Mouse (Mus musculus) MEL (cell line): Measurements from ENCODE around the gene Tradd. TPM values are rescaled to one million over a fixed set of nuclear protein-coding genes. Genes with fewer than 3 reads are reported as not detected.

Experiments used
- DNase-seq: peaks from one replicate; pipeline ENCODE4 v3.0.0; 2011; ENCODE audit warnings: low read depth, low spot score
- H3K27ac ChIP-seq: 2 replicates; pipeline ENCODE4 v1.5.1; 2012; ENCODE audit warnings: low read depth, mild to moderate bottlenecking, control low read depth, low read length, moderate library complexity; ENCODE audit not compliant: control insufficient read depth
- H3K27me3 ChIP-seq, 2 experiments: fragments of 150-350 bp in 1 of 2; sonication (generic) in 1 of 2; 2 replicates each; pipeline ENCODE4 v1.6.1; 2012; ENCODE audit warnings: low read length in 2 of 2, mild to moderate bottlenecking in 2 of 2, improper control_type of control experiment in 1 of 2, moderate library complexity in 1 of 2; ENCODE audit not compliant: insufficient read depth in 2 of 2, control insufficient read depth in 1 of 2
- H3K36me3 ChIP-seq, 2 experiments: 2 replicates each; pipeline ENCODE4 v1.6.1; 2012 to 2014; ENCODE audit warnings: low read length in 2 of 2, improper control_type of control experiment in 1 of 2, inconsistent platforms in 1 of 2, mild to moderate bottlenecking in 1 of 2; ENCODE audit not compliant: insufficient read depth in 2 of 2, control insufficient read depth in 1 of 2
- H3K4me1 ChIP-seq, 2 experiments: fragments of 150-350 bp in 1 of 2; sonication (generic) in 1 of 2; 2 replicates each; pipeline ENCODE4 v1.6.1; 2012; ENCODE audit warnings: low read length in 2 of 2, improper control_type of control experiment in 1 of 2, mild to moderate bottlenecking in 1 of 2; ENCODE audit not compliant: insufficient read depth in 2 of 2, control insufficient read depth in 1 of 2
- H3K4me3 ChIP-seq, 2 experiments: fragments of 150-350 bp in 1 of 2; sonication (generic) in 1 of 2; 2 replicates each; pipeline ENCODE4 v1.5.1; 2012; ENCODE audit warnings: low read depth in 2 of 2, low read length in 2 of 2, mild to moderate bottlenecking in 2 of 2, moderate library complexity in 2 of 2, control low read depth in 1 of 2, improper control_type of control experiment in 1 of 2; ENCODE audit not compliant: control insufficient read depth in 1 of 2, insufficient read depth in 1 of 2
- H3K79me2 ChIP-seq: 2 replicates; pipeline ENCODE4 v1.6.1; 2012; ENCODE audit warnings: mild to moderate bottlenecking, low read length, moderate library complexity; ENCODE audit not compliant: control insufficient read depth, poor library complexity, insufficient read depth
- H3K9ac ChIP-seq: 2 replicates; pipeline ENCODE4 v1.6.1; 2012; ENCODE audit warnings: low read depth, mild to moderate bottlenecking, control low read depth, low read length, moderate library complexity; ENCODE audit not compliant: control insufficient read depth, poor library complexity, severe bottlenecking
- H3K9me3 ChIP-seq: fragments of 150-350 bp; sonication (generic); replicated peaks from 2 replicates; pipeline ENCODE4 v1.6.1; 2012; ENCODE audit warnings: mild to moderate bottlenecking, low read length, improper control_type of control experiment, moderate library complexity; ENCODE audit not compliant: insufficient read depth
- CHD2 ChIP-seq: IDR thresholded peaks from 2 replicates; pipeline ENCODE4 v1.6.1; 2011; ENCODE audit warnings: low read length, improper control_type of control experiment
- CTCF ChIP-seq, 3 experiments: IDR thresholded peaks in 2 of 3; conservative IDR thresholded peaks in 1 of 3; 2 replicates each; pipeline ENCODE4 v1.5.1; 2011 to 2012; ENCODE audit warnings: low read length in 3 of 3, low read depth in 2 of 3, mild to moderate bottlenecking in 2 of 3, improper control_type of control experiment in 1 of 3, inconsistent platforms in 1 of 3, mixed read lengths in 1 of 3, moderate library complexity in 1 of 3; ENCODE audit not compliant: control insufficient read depth in 1 of 3, insufficient read depth in 1 of 3, poor library complexity in 1 of 3, severe bottlenecking in 1 of 3
- E2F4 ChIP-seq: IDR thresholded peaks from 2 replicates; pipeline ENCODE4 v1.6.1; 2011; ENCODE audit warnings: low read depth, low read length, improper control_type of control experiment, borderline replicate concordance
- ELF1 ChIP-seq: IDR thresholded peaks from 2 replicates; pipeline ENCODE4 v1.6.1; 2014; ENCODE audit warnings: low read depth, mild to moderate bottlenecking, inconsistent platforms, low read length, improper control_type of control experiment, moderate library complexity
- ETS1 ChIP-seq: IDR thresholded peaks from 2 replicates; pipeline ENCODE4 v1.6.1; 2012; ENCODE audit warnings: low read depth, mild to moderate bottlenecking, inconsistent platforms, low read length, improper control_type of control experiment, moderate library complexity
- GATA1 ChIP-seq: IDR thresholded peaks from 2 replicates; pipeline ENCODE4 v1.6.1; 2011; ENCODE audit warnings: low read depth, low read length, improper control_type of control experiment
- JUND ChIP-seq: IDR thresholded peaks from 2 replicates; pipeline ENCODE4 v1.6.1; 2011; ENCODE audit warnings: low read depth, mild to moderate bottlenecking, improper control_type of control experiment, low read length
- MAX ChIP-seq: IDR thresholded peaks from 2 replicates; pipeline ENCODE4 v1.6.1; 2011; ENCODE audit warnings: low read length, improper control_type of control experiment
- MAZ ChIP-seq: IDR thresholded peaks from 2 replicates; pipeline ENCODE4 v1.6.1; 2012; ENCODE audit warnings: low read depth, mild to moderate bottlenecking, inconsistent platforms, low read length, improper control_type of control experiment
- MEF2A ChIP-seq: IDR thresholded peaks from 2 replicates; pipeline ENCODE4 v1.6.1; 2014; ENCODE audit warnings: low read depth, mild to moderate bottlenecking, inconsistent platforms, low read length, improper control_type of control experiment; ENCODE audit not compliant: poor library complexity, insufficient replicate concordance, severe bottlenecking; ENCODE audit errors: extremely low read depth
- NELFE ChIP-seq: IDR thresholded peaks from 2 replicates; pipeline ENCODE4 v1.6.1; 2011; ENCODE audit warnings: low read depth, low read length, improper control_type of control experiment
- POLR2AphosphoS2 ChIP-seq: IDR thresholded peaks from 2 replicates; pipeline ENCODE4 v1.6.1; 2011; ENCODE audit warnings: low read length, improper control_type of control experiment
- RCOR1 ChIP-seq: IDR thresholded peaks from 2 replicates; pipeline ENCODE4 v1.6.1; 2012; ENCODE audit warnings: low read depth, mild to moderate bottlenecking, inconsistent platforms, low read length, improper control_type of control experiment
- TCF12 ChIP-seq: IDR thresholded peaks from 2 replicates; pipeline ENCODE4 v1.6.1; 2014; ENCODE audit warnings: low read depth, mild to moderate bottlenecking, inconsistent platforms, low read length, improper control_type of control experiment, moderate library complexity
- UBTF ChIP-seq: IDR thresholded peaks from 2 replicates; pipeline ENCODE4 v1.6.1; 2012; ENCODE audit warnings: low read depth, mild to moderate bottlenecking, inconsistent platforms, low read length, improper control_type of control experiment, moderate library complexity, borderline replicate concordance; ENCODE audit not compliant: insufficient read depth
- USF1 ChIP-seq: IDR thresholded peaks from 2 replicates; pipeline ENCODE4 v1.6.1; 2014; ENCODE audit warnings: low read depth, mild to moderate bottlenecking, inconsistent platforms, low read length, improper control_type of control experiment, moderate library complexity
- ZC3H11A ChIP-seq: IDR thresholded peaks from 2 replicates; pipeline ENCODE4 v1.6.1; 2012; ENCODE audit warnings: low read depth, mild to moderate bottlenecking, inconsistent platforms, low read length, improper control_type of control experiment
- ZNF384 ChIP-seq: IDR thresholded peaks from 2 replicates; pipeline ENCODE4 v1.6.1; 2012; ENCODE audit warnings: low read depth, mild to moderate bottlenecking, inconsistent platforms, low read length, improper control_type of control experiment
- polyA plus RNA-seq, 2 experiments: library from polyadenylated mRNA; stranded (reverse) in 1 of 2; unstranded in 1 of 2; fragments of >175 nt in 1 of 2; fragments of >200 nt in 1 of 2; gene quantifications; 2 replicates each; pipeline versions ENCODE4 v1.2.1 to v1.2.4; 2012; ENCODE audit warnings: low replicate concordance in 2 of 2, low read depth in 1 of 2; ENCODE audit not compliant: insufficient read length in 2 of 2, insufficient read depth in 1 of 2, missing spikeins in 1 of 2
- total RNA-seq: library from RNA; depleted of rRNA; stranded (reverse); fragments of 300-350 nt; gene quantifications from 2 replicates; pipeline ENCODE4 v1.2.3, GENCODE M21; 2012

Tradd gene
- total and polyA plus RNA-seq, 3 experiments, result 31.0 to 33.5 TPM; not detected in 1

GRCm38 (mm10) chr8:105269075-105269458 lies 4.7 kb upstream of the Tradd start:
- Histone ChIP-seq H3K4me3 (peak overlapping the region; percentile 74 to 81), H3K27ac (peak overlapping the region; percentile 45), H3K9ac (peak overlapping the region; percentile 96), H3K36me3 (peaks cover 0 to 10% of the 10 kb centered on the region in 2 experiments; a peak in 2 of 4 replicates), H3K4me1 (peaks cover 7 to 16% of the 10 kb centered on the region in 2 experiments), H3K27me3 (no peaks in the 10 kb centered on the region), H3K79me2 (peaks cover 6% of the 10 kb centered on the region), H3K9me3 (no peaks in the 10 kb centered on the region)
- no peak for TF ChIP-seq GATA1
- no peak for TF ChIP-seq ZC3H11A
- TF ChIP-seq CHD2, result no peak
- no peak for TF ChIP-seq MAZ
- TF ChIP-seq MAX, result no peak
- no peak for TF ChIP-seq ZNF384
- no peak for TF ChIP-seq CTCF (IDR thresholded peaks at IDR 0.05 in 2 of 3, conservative IDR thresholded peaks at IDR 0.05 in 1 of 3; ENCODE audit: control insufficient read depth in 1 of 3, insufficient read depth in 1 of 3, low read depth in 2 of 3, low read length in 3 of 3, poor library complexity in 1 of 3, severe bottlenecking in 1 of 3)
- no peak for TF ChIP-seq E2F4
- TF ChIP-seq POLR2AphosphoS2, result no peak
- TF ChIP-seq NELFE, result no peak; the same call in 1 of the 2 replicates
- TF ChIP-seq ETS1, result no peak
- no peak for TF ChIP-seq ELF1
- TF ChIP-seq TCF12, result no peak
- TF ChIP-seq JUND, result no peak
- no peak for TF ChIP-seq UBTF
- TF ChIP-seq RCOR1, result no peak
- TF ChIP-seq USF1, result no peak
- DNase-seq, result no peak

GRCm38 (mm10) chr8:105268342-105269074 lies 4.1 kb upstream of the Tradd start:
- Histone ChIP-seq H3K27ac (no peak overlapping the region), H3K79me2 (peaks cover 10% of the 10 kb centered on the region), H3K9me3 (no peaks in the 10 kb centered on the region), H3K4me3 (no peak overlapping the region), H3K36me3 (peaks cover 0 to 10% of the 10 kb centered on the region in 2 experiments; a peak in 2 of 4 replicates), H3K27me3 (no peaks in the 10 kb centered on the region), H3K9ac (no peak overlapping the region), H3K4me1 (peaks cover 7 to 17% of the 10 kb centered on the region in 2 experiments)
- TF ChIP-seq JUND (no peak), MEF2A (no peak)
- no peak for DNase-seq
